Mouse (Mus musculus): Measurements from ENCODE around the gene Psmb2. TPM values are rescaled to one million over a fixed set of nuclear protein-coding genes. Genes with fewer than 3 reads are reported as not detected.

Psmb2 gene
- polyA plus RNA-seq, 1 experiment = 170 TPM

GRCm38 (mm10) chr4:126742976-126743375, 65.5 kb downstream of the Psmb2 start:
- Histone ChIP-seq H3K4me3 (replicated peaks; ENCODE audit: insufficient read depth, low read depth, low read length) (no peak overlapping the region), H3K27me3 (ENCODE audit: control insufficient read depth, insufficient read depth, low read length) (no peaks in the 10 kb centered on the region), H3K4me1 (ENCODE audit: control insufficient read depth, insufficient read depth, low read length) (peaks cover 23% of the 10 kb centered on the region), H3K27ac (ENCODE audit: insufficient read depth, low read length) (no peak overlapping the region)
- WGBS = 19% methylated on average over 2 of the region's 2 CpGs
- TF ChIP-seq CTCF (IDR thresholded peaks at IDR 0.05; ENCODE audit: borderline replicate concordance, insufficient read depth, low read depth, low read length) (no peak), POLR2A (IDR thresholded peaks at IDR 0.05; ENCODE audit: borderline replicate concordance, insufficient read depth, low read length) (no peak)
- DNase-seq = no peak

- no peak overlapping the region for H3K27ac ChIP-seq (ENCODE audit: insufficient read depth, low read length)
- H3K4me3 ChIP-seq (replicated peaks; ENCODE audit: insufficient read depth, low read depth, low read length) = no peak overlapping the region
- WGBS = 29% methylated on average over 11 of the region's 11 CpGs
- H3K4me1 ChIP-seq (ENCODE audit: control insufficient read depth, insufficient read depth, low read length) = peaks cover 29% of the 10 kb centered on the region
- peak in 1 of 2 experiments; percentile 23 for DNase-seq
- TF ChIP-seq CTCF (IDR thresholded peaks at IDR 0.05; ENCODE audit: borderline replicate concordance, insufficient read depth, low read depth, low read length) = no peak
- TF ChIP-seq POLR2A (IDR thresholded peaks at IDR 0.05; ENCODE audit: borderline replicate concordance, insufficient read depth, low read length) = no peak
- no peaks in the 10 kb centered on the region for H3K27me3 ChIP-seq (ENCODE audit: control insufficient read depth, insufficient read depth, low read length)
These were observed 66.3 kb downstream of the Psmb2 start for GRCm38 (mm10) chr4:126743713-126744112.

- DNase-seq = peak; percentile 64 to 69
- Histone ChIP-seq H3K4me3 (replicated peaks; ENCODE audit: insufficient read depth, low read depth, low read length) (no peak overlapping the region), H3K27me3 (ENCODE audit: control insufficient read depth, insufficient read depth, low read length) (no peaks in the 10 kb centered on the region), H3K4me1 (ENCODE audit: control insufficient read depth, insufficient read depth, low read length) (peaks cover 34% of the 10 kb centered on the region), H3K27ac (ENCODE audit: insufficient read depth, low read length) (no peak overlapping the region)
- TF ChIP-seq POLR2A (IDR thresholded peaks at IDR 0.05; ENCODE audit: borderline replicate concordance, insufficient read depth, low read length) = no peak
- no peak for TF ChIP-seq CTCF (IDR thresholded peaks at IDR 0.05; ENCODE audit: borderline replicate concordance, insufficient read depth, low read depth, low read length)
- 14% methylated on average over 14 of the region's 14 CpGs for WGBS
These were observed 67.4 kb downstream of the Psmb2 start for GRCm38 (mm10) chr4:126744831-126745230.

- WGBS = 33% methylated on average over 13 of the region's 13 CpGs
- TF ChIP-seq POLR2A (IDR thresholded peaks at IDR 0.05; ENCODE audit: borderline replicate concordance, insufficient read depth, low read length) (no peak), CTCF (IDR thresholded peaks at IDR 0.05; ENCODE audit: borderline replicate concordance, insufficient read depth, low read depth, low read length) (peak; percentile 53)
- no peak overlapping the region for H3K4me3 ChIP-seq (replicated peaks; ENCODE audit: insufficient read depth, low read depth, low read length)
- H3K4me1 ChIP-seq (ENCODE audit: control insufficient read depth, insufficient read depth, low read length) = peaks cover 37% of the 10 kb centered on the region
- peak; percentile 51 to 69 for DNase-seq
- no peak overlapping the region for H3K27ac ChIP-seq (ENCODE audit: insufficient read depth, low read length)
- H3K27me3 ChIP-seq (ENCODE audit: control insufficient read depth, insufficient read depth, low read length) = no peaks in the 10 kb centered on the region
These were observed 68.2 kb downstream of the Psmb2 start for GRCm38 (mm10) chr4:126745506-126746193.

GRCm38 (mm10) chr4:126746194-126746840, 68.9 kb downstream of the Psmb2 start:
- 57% methylated on average over 10 of the region's 10 CpGs for WGBS
- no peak for DNase-seq
- no peak for TF ChIP-seq CTCF (IDR thresholded peaks at IDR 0.05; ENCODE audit: borderline replicate concordance, insufficient read depth, low read depth, low read length)
- TF ChIP-seq POLR2A (IDR thresholded peaks at IDR 0.05; ENCODE audit: borderline replicate concordance, insufficient read depth, low read length) = no peak
- Histone ChIP-seq H3K27ac (ENCODE audit: insufficient read depth, low read length) (no peak overlapping the region), H3K4me1 (ENCODE audit: control insufficient read depth, insufficient read depth, low read length) (peaks cover 41% of the 10 kb centered on the region), H3K4me3 (replicated peaks; ENCODE audit: insufficient read depth, low read depth, low read length) (no peak overlapping the region), H3K27me3 (ENCODE audit: control insufficient read depth, insufficient read depth, low read length) (no peaks in the 10 kb centered on the region)

- Histone ChIP-seq H3K27me3 (ENCODE audit: control insufficient read depth, insufficient read depth, low read length) (no peaks in the 10 kb centered on the region), H3K4me3 (replicated peaks; ENCODE audit: insufficient read depth, low read depth, low read length) (peak overlapping the region; percentile 0), H3K27ac (ENCODE audit: insufficient read depth, low read length) (no peak overlapping the region), H3K4me1 (ENCODE audit: control insufficient read depth, insufficient read depth, low read length) (peaks cover 41% of the 10 kb centered on the region)
- TF ChIP-seq CTCF (IDR thresholded peaks at IDR 0.05; ENCODE audit: borderline replicate concordance, insufficient read depth, low read depth, low read length) = no peak
- TF ChIP-seq POLR2A (IDR thresholded peaks at IDR 0.05; ENCODE audit: borderline replicate concordance, insufficient read depth, low read length) = no peak
- peak; percentile 54 to 55 for DNase-seq
- 16% methylated on average over 8 of the region's 8 CpGs for WGBS
These were observed 71.0 kb downstream of the Psmb2 start for GRCm38 (mm10) chr4:126748381-126748780.

GRCm38 (mm10) chr4:126749553-126749952, 72.1 kb downstream of the Psmb2 start:
- WGBS = 17% methylated on average over 11 of the region's 11 CpGs
- TF ChIP-seq POLR2A (IDR thresholded peaks at IDR 0.05; ENCODE audit: borderline replicate concordance, insufficient read depth, low read length) = no peak
- no peaks in the 10 kb centered on the region for H3K27me3 ChIP-seq (ENCODE audit: control insufficient read depth, insufficient read depth, low read length)
- peak overlapping the region; percentile 96 for H3K4me3 ChIP-seq (replicated peaks; ENCODE audit: insufficient read depth, low read depth, low read length)
- peak overlapping the region; percentile 47 for H3K27ac ChIP-seq (ENCODE audit: insufficient read depth, low read length)
- peaks cover 30% of the 10 kb centered on the region for H3K4me1 ChIP-seq (ENCODE audit: control insufficient read depth, insufficient read depth, low read length)
- DNase-seq = no peak

All from cerebellum, adult 2 months (tissue).